Mouse (Mus musculus) kidney, embryonic 15.5 days (tissue): ENCODE results near the gene B3gat1. TPM values are rescaled to one million over a fixed set of nuclear protein-coding genes. Genes with fewer than 3 reads are reported as not detected.

Source experiments
- ATAC-seq: fragments of 200-750 bp; cut with Nextera tagmentation; replicated peaks from 2 replicates; pipeline ENCODE4 v1.8.0; 2017; ENCODE audit warnings: moderate TSS enrichment; ENCODE audit not compliant: low FRiP score
- H3K27ac ChIP-seq: fragments of 300-500 bp; sonication (generic); 2 replicates; pipeline ENCODE4 v1.5.1; 2015; ENCODE audit warnings: mild to moderate bottlenecking, inconsistent platforms
- H3K27me3 ChIP-seq: fragments of 300-500 bp; sonication (generic); 2 replicates; pipeline ENCODE4 v1.6.1; 2015; ENCODE audit warnings: inconsistent platforms
- H3K36me3 ChIP-seq: fragments of 300-500 bp; sonication (generic); 2 replicates; pipeline ENCODE4 v1.6.1; 2015; ENCODE audit warnings: inconsistent platforms
- H3K4me1 ChIP-seq: fragments of 300-500 bp; sonication (generic); 2 replicates; pipeline ENCODE4 v1.6.1; 2015; ENCODE audit warnings: inconsistent platforms
- H3K4me2 ChIP-seq: fragments of 300-500 bp; sonication (generic); 2 replicates; pipeline ENCODE4 v1.6.1; 2015; ENCODE audit warnings: moderate library complexity, mild to moderate bottlenecking, inconsistent platforms
- H3K4me3 ChIP-seq: fragments of 300-500 bp; sonication (generic); replicated peaks from 2 replicates; pipeline ENCODE4 v1.5.1; 2015; ENCODE audit warnings: mild to moderate bottlenecking, inconsistent platforms
- H3K9ac ChIP-seq: fragments of 300-500 bp; sonication (generic); 2 replicates; pipeline ENCODE4 v1.6.1; 2015; ENCODE audit warnings: mild to moderate bottlenecking, inconsistent platforms
- H3K9me3 ChIP-seq: fragments of 300-500 bp; sonication (generic); replicated peaks from 2 replicates; pipeline ENCODE4 v1.6.1; 2016; ENCODE audit warnings: inconsistent platforms
- WGBS: fragments of 180-500 bp; shearing (Covaris S2); methylation state at CpG from one replicate; pipeline ENCODE4 v1.1.7; 2015; ENCODE audit warnings: mixed read lengths; 5-methylcytosine and 5-hydroxymethylcytosine counted together
- polyA plus RNA-seq: library from polyadenylated mRNA; unstranded; fragments of >200 nt; fragmentation: Nextera tagmentation; extraction: Ambion mirVana; gene quantifications from 2 replicates; pipeline ENCODE4 v1.2.1, GENCODE M21; 2015

Gene B3gat1
- polyA plus RNA-seq, 1 experiment from 2014 or later, result 0.21 TPM

DNA sequence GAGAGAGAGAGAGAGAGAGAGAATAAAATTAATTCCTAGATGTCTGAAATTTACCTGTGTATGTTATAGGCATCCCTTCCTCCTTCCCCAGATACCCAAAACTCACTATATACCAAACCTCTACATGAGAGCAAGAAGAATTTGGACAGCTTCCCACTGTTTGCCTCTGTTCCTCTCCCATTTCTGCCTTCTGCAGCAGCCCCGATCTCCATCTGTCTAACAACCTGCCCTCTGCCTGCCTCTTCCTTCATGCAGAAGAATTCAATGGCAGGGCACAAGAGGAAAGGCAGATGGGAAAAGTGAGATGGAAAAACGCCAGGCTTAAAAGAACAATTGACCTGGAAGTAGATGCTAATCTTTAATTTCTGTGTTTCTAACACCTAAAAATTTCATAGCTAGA, 5.0 kb upstream of the B3gat1 start:
- no peak for ATAC-seq

GRCm38 (mm10) chr9:26733986-26734385, 458 bp downstream of the B3gat1 start:
- H3K27me3 ChIP-seq, result peaks cover 54% of the 10 kb centered on the region
- H3K36me3 ChIP-seq, result no peaks in the 10 kb centered on the region
- peak; percentile 69 for ATAC-seq
- H3K9me3 ChIP-seq, result no peaks in the 10 kb centered on the region
- H3K27ac ChIP-seq, result no peak overlapping the region
- peak overlapping the region; percentile 49 for H3K4me3 ChIP-seq
- peak overlapping the region; percentile 91 for H3K4me2 ChIP-seq
- no peak overlapping the region for H3K9ac ChIP-seq
- under 1% methylated on average over 37 of the region's 37 CpGs for WGBS
- peaks cover 8% of the 10 kb centered on the region for H3K4me1 ChIP-seq

More for the DNA sequence above, 5.0 kb upstream of the B3gat1 start:
- Histone ChIP-seq H3K4me3 (no peak overlapping the region), H3K9me3 (no peaks in the 10 kb centered on the region), H3K9ac (no peak overlapping the region), H3K36me3 (no peaks in the 10 kb centered on the region), H3K27me3 (peaks cover 25% of the 10 kb centered on the region), H3K4me2 (no peak overlapping the region), H3K27ac (no peak overlapping the region), H3K4me1 (peaks cover 3% of the 10 kb centered on the region)
- WGBS, result 77% methylated on average over 2 of the region's 2 CpGs

- ATAC-seq, result no peak
- 83% methylated on average over 5 of the region's 5 CpGs for WGBS
- H3K4me2 ChIP-seq, result no peak overlapping the region
- no peak overlapping the region for H3K9ac ChIP-seq
- H3K4me3 ChIP-seq, result no peak overlapping the region
- no peaks in the 10 kb centered on the region for H3K36me3 ChIP-seq
- no peak overlapping the region for H3K27ac ChIP-seq
- H3K9me3 ChIP-seq, result no peaks in the 10 kb centered on the region
- peaks cover 8% of the 10 kb centered on the region for H3K4me1 ChIP-seq
- H3K27me3 ChIP-seq, result peaks cover 42% of the 10 kb centered on the region
Measured at GRCm38 (mm10) chr9:26737116-26737515, 3.6 kb downstream of the B3gat1 start.

- H3K4me2 ChIP-seq, result no peak overlapping the region
- H3K36me3 ChIP-seq, result no peaks in the 10 kb centered on the region
- WGBS, result 91% methylated on average over 3 of the region's 3 CpGs
- no peak overlapping the region for H3K27ac ChIP-seq
- no peak overlapping the region for H3K9ac ChIP-seq
- H3K27me3 ChIP-seq, result no peaks in the 10 kb centered on the region; the same call in 1 of the 2 replicates
- no peak for ATAC-seq
- no peaks in the 10 kb centered on the region for H3K4me1 ChIP-seq
- no peaks in the 10 kb centered on the region for H3K9me3 ChIP-seq
- no peak overlapping the region for H3K4me3 ChIP-seq
Measured at GRCm38 (mm10) chr9:26742817-26743216, 9.3 kb downstream of the B3gat1 start.

GRCm38 (mm10) chr9:26747121-26747520, 13.6 kb downstream of the B3gat1 start:
- H3K27me3 ChIP-seq, result no peaks in the 10 kb centered on the region; the same call in 1 of the 2 replicates
- no peak overlapping the region for H3K4me3 ChIP-seq
- H3K36me3 ChIP-seq, result no peaks in the 10 kb centered on the region
- H3K9ac ChIP-seq, result no peak overlapping the region
- no peak for ATAC-seq
- H3K9me3 ChIP-seq, result no peaks in the 10 kb centered on the region
- WGBS, result 77% methylated on average over 4 of the region's 4 CpGs
- no peaks in the 10 kb centered on the region for H3K4me1 ChIP-seq
- H3K27ac ChIP-seq, result no peak overlapping the region
- no peak overlapping the region for H3K4me2 ChIP-seq

DNA sequence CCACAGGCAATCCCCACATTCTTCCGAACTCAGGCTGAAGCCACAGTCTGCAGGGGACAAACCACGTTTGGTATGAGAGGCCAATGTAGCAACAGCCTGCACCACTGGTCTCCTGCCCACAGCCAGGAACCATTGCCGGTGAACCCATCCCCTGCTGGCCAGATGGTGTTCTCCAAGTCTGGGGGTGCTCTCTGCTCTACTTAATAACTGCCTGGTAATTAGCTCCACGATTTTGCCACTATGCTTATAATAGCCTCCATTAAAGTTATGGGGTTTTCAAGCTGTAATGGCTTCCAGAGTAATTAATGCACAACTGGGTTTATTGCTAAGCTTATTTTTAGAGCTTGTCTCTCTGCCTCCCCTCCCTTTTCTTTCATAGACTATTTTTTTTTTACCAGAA, 15.4 kb downstream of the B3gat1 start:
- Histone ChIP-seq H3K4me3 (no peak overlapping the region), H3K9ac (no peak overlapping the region), H3K4me2 (no peak overlapping the region), H3K36me3 (no peaks in the 10 kb centered on the region), H3K4me1 (no peaks in the 10 kb centered on the region), H3K9me3 (no peaks in the 10 kb centered on the region), H3K27ac (no peak overlapping the region), H3K27me3 (no peaks in the 10 kb centered on the region)
- 75% methylated on average over 4 of the region's 4 CpGs for WGBS
- ATAC-seq, result no peak

DNA sequence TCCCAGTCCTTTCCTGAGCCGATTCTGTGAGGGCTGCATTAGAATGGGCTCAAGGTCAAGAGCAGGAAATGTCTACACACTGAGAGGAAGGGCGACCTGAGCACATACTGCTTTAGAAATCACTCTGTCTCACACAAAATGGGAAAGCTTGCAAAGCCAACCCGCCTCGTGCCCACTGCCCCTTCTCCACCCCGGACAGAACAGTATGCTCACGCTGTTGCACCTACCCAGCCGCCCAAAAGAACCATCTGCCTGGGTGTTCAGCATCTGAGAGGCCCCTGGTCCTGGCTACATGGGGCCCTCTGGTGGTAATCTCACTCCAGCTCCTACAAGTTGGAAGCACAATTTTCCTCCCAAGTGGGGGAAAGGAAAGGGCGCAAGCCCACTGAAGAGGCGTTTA, 26.6 kb downstream of the B3gat1 start:
- H3K27ac ChIP-seq, result no peak overlapping the region
- ATAC-seq, result 0 out of 2 replicates have a peak, but pooled peaks have one; percentile 56
- H3K4me1 ChIP-seq, result no peaks in the 10 kb centered on the region
- no peak overlapping the region for H3K9ac ChIP-seq
- H3K4me2 ChIP-seq, result no peak overlapping the region
- H3K36me3 ChIP-seq, result no peaks in the 10 kb centered on the region
- no peaks in the 10 kb centered on the region for H3K27me3 ChIP-seq
- WGBS, result 31% methylated on average over 9 of the region's 9 CpGs
- H3K9me3 ChIP-seq, result no peaks in the 10 kb centered on the region
- H3K4me3 ChIP-seq, result no peak overlapping the region

DNA sequence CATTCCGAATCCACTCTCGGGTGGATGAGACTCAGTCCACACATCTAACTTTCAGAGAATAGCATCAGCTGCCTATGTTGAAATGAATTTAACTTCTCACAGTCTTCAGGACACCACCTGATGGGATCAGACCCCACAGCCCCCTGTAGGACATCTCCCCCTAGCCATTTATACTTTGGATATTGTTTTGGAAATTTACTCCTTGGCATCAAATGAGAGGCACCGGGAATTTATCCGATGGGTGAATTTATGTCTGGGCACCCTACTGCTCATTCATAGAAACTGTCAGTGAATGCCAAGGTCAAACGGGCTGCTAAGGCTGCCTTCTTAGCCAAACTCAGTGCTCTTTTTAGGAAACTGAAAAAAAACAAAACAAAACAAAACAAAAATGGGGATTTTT, 27.0 kb downstream of the B3gat1 start:
- Histone ChIP-seq H3K27ac (no peak overlapping the region), H3K27me3 (no peaks in the 10 kb centered on the region), H3K4me2 (no peak overlapping the region), H3K4me1 (no peaks in the 10 kb centered on the region), H3K4me3 (no peak overlapping the region), H3K9me3 (no peaks in the 10 kb centered on the region), H3K36me3 (no peaks in the 10 kb centered on the region), H3K9ac (no peak overlapping the region)
- ATAC-seq, result no peak
- WGBS, result 80% methylated on average over 5 of the region's 5 CpGs

- Histone ChIP-seq H3K27me3 (no peaks in the 10 kb centered on the region), H3K4me1 (no peaks in the 10 kb centered on the region)
- WGBS, result 84% methylated on average over 6 of the region's 6 CpGs
Measured at GRCm38 (mm10) chr9:26762477-26762876, 28.9 kb downstream of the B3gat1 start.

GRCm38 (mm10) chr9:26768181-26768580, 34.7 kb downstream of the B3gat1 start:
- H3K36me3 ChIP-seq, result no peaks in the 10 kb centered on the region
- H3K27me3 ChIP-seq, result no peaks in the 10 kb centered on the region
- 86% methylated on average over 3 of the region's 3 CpGs for WGBS
- H3K4me2 ChIP-seq, result no peak overlapping the region
- H3K9ac ChIP-seq, result no peak overlapping the region
- no peaks in the 10 kb centered on the region for H3K9me3 ChIP-seq
- no peak overlapping the region for H3K4me3 ChIP-seq
- no peaks in the 10 kb centered on the region for H3K4me1 ChIP-seq
- ATAC-seq, result no peak
- no peak overlapping the region for H3K27ac ChIP-seq

More at GRCm38 (mm10) chr9:26762477-26762876, 28.9 kb downstream of the B3gat1 start:
- H3K27ac ChIP-seq, result no peak overlapping the region
- no peak overlapping the region for H3K4me2 ChIP-seq
- no peak for ATAC-seq
- no peaks in the 10 kb centered on the region for H3K9me3 ChIP-seq
- no peaks in the 10 kb centered on the region for H3K36me3 ChIP-seq
- no peak overlapping the region for H3K9ac ChIP-seq
- no peak overlapping the region for H3K4me3 ChIP-seq

GRCm38 (mm10) chr9:26775700-26776099, 42.2 kb downstream of the B3gat1 start:
- ATAC-seq, result no peak
- H3K27ac ChIP-seq, result no peak overlapping the region
- 78% methylated on average over 2 of the region's 2 CpGs for WGBS
- H3K27me3 ChIP-seq, result no peaks in the 10 kb centered on the region
- H3K4me1 ChIP-seq, result no peaks in the 10 kb centered on the region
- H3K9me3 ChIP-seq, result no peaks in the 10 kb centered on the region
- H3K4me2 ChIP-seq, result no peak overlapping the region
- no peaks in the 10 kb centered on the region for H3K36me3 ChIP-seq
- H3K9ac ChIP-seq, result no peak overlapping the region
- H3K4me3 ChIP-seq, result no peak overlapping the region

- Histone ChIP-seq H3K4me2 (no peak overlapping the region), H3K27ac (no peak overlapping the region), H3K4me3 (no peak overlapping the region), H3K9me3 (no peaks in the 10 kb centered on the region), H3K4me1 (no peaks in the 10 kb centered on the region), H3K27me3 (no peaks in the 10 kb centered on the region), H3K36me3 (no peaks in the 10 kb centered on the region), H3K9ac (no peak overlapping the region)
- ATAC-seq, result no peak
- WGBS, result 64% methylated on average over 6 of the region's 6 CpGs
Measured at GRCm38 (mm10) chr9:26776122-26776902, 42.8 kb downstream of the B3gat1 start.

- no peak overlapping the region for H3K27ac ChIP-seq
- WGBS, result 73% methylated on average over 7 of the region's 7 CpGs
- H3K9me3 ChIP-seq, result no peaks in the 10 kb centered on the region
- H3K4me2 ChIP-seq, result no peak overlapping the region
- no peaks in the 10 kb centered on the region for H3K27me3 ChIP-seq
- H3K4me1 ChIP-seq, result no peaks in the 10 kb centered on the region
- no peak overlapping the region for H3K4me3 ChIP-seq
- no peak overlapping the region for H3K9ac ChIP-seq
- ATAC-seq, result no peak
- H3K36me3 ChIP-seq, result no peaks in the 10 kb centered on the region
Measured at GRCm38 (mm10) chr9:26778421-26778820, 44.9 kb downstream of the B3gat1 start.
